Mouse (Mus musculus) thymus, postnatal 10 days (tissue): ENCODE data around the gene Adam17.

ENCODE experiments used
- DNase-seq, 2 experiments: peaks; one replicate each; pipeline ENCODE4 v3.0.0; 2021; ENCODE audit warnings: low spot score in 2 of 2

Adam17 gene

GRCm38 (mm10) chr12:21353681-21354080 is 19.8 kb downstream of the Adam17 start:
- DNase-seq, result no peak

DNA sequence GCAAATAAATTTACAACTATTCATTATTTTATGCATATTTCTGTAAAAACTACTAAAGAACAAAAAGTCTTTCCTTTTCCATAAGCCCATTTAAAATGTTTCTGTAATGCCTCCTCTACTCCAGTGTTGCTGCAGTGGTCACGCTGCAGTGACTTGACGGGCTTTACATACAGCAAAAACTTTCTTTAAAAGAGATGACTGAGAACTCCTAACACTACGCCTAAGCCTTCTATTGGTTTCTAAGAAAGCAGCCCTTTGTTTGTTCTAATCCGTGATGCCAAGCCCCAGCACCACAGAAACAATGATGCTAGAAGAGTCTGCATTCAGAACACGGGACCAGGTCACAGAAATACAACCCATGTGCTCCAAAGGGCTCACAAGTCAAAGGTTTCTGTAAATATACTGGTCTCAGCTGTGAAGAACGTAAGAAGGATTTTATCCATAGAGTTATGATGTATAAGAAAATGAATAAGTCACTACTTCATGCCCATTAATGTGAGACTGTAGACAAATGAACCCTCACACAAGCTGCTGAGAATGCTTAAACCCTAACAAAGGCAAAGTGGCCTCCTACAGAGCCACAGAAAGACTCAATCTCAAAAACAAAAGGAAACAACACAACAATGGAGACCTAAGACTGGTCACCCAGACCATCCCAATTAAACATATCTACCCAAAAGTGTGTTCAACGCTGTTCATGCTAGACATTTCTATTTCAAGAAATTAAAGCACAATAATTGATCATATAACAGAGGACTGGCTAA is 23.1 kb downstream of the Adam17 start:
- no peak for DNase-seq

DNA sequence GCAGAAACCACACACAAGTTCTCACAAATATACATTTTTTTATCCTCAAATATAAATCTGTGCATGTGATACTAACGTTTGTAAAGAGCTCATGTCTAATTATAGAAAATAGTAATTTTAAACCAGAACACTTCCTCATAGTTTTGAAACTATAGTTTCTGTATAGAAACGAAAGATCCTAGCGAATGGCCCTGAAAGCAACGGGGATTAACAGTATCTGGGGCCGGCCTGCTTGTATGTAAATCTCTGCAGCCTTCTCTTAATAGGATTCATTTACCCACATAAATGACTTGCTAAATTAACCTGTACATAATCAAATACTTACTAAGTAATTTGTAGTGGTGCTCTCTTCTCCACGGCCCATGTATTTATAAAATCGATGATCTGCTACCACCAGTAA is 26.5 kb downstream of the Adam17 start:
- no peak for DNase-seq

GRCm38 (mm10) chr12:21340674-21341073 is 32.8 kb downstream of the Adam17 start:
- no peak for DNase-seq

DNA sequence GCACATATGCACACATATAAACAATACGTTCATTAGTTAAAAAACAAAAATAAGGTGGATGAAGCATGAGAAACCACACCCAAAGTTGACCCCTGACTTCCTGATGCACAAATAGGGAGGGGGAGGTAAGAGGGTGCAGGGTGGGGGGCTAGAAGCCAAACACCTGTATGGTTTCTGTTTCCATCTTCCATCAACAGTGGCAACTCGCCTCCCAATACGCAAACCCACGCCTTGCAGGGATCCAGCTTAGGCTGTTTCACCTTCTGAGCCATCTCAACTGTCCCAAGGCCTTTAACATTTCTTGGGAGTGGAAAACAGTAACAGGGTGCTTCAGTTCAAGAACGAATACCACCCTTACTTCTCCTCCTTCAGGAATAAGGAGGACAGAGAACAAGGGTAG is 36.3 kb downstream of the Adam17 start:
- no peak for DNase-seq

DNA sequence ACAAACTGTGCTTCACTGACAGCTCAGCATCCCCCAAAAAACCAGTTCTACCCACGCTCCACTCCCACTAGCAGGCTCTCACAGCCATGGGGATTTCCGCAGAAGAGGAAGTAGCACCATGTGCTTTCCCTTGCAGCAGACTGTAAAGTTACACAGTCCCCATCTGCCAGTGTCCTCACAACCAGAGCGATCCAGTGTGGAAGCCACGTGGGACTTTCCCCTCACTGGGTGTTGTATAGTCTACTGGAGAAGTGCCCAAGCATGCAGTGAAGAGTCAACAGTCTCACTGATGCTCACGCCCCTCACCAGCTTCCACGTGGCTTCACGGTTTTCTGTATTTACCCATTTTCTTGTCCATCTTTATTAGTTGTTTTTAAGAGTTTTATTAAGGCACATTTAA is 37.6 kb downstream of the Adam17 start:
- DNase-seq, result no peak

DNA sequence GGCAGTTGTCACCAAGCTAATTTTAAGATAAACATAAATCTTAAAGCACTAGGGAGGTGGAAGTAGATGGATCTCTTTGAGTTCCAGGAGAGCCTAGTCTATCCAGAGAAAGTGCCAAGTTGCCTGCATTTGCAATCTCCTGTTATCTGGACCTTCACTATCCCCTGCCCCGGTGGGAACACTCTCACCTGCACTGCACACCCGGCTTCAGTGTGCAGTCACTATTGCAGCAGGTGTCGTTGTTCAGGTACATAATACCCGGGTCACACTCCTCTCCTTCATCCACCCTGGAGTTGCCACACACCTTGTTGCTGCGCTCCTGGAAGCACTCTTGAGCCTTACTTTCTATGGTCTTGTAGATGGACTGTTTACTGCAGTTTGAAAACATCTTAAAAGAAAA is 39.7 kb downstream of the Adam17 start:
- DNase-seq, result no peak

GRCm38 (mm10) chr12:21333021-21333420 is 40.4 kb downstream of the Adam17 start:
- no peak for DNase-seq

DNA sequence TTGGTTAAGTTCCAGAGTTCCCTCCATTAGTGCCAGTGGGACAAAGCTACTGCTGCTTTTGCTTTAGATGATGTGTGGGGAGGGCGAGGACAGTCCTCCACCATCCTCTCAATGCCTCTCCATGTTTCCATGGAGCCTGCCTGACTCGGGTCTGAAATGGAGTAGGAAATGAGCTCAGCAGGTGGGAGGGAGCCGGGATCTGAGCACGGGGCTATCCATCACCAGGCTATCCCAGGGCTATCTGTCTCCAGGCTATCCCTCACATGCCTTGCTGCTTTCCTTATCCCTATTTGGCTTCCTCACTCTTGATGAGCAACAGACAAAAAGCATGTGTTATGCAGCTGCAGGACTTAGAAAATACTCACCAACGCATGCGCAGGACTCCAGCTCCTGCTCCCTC is 41.7 kb downstream of the Adam17 start:
- no peak for DNase-seq

- DNase-seq, result no peak
Measured at GRCm38 (mm10) chr12:21330961-21331576, 42.4 kb downstream of the Adam17 start.

GRCm38 (mm10) chr12:21329661-21330400 is 43.6 kb downstream of the Adam17 start:
- DNase-seq, result no peak

- DNase-seq, result no peak
Measured at GRCm38 (mm10) chr12:21326325-21326724, 47.1 kb downstream of the Adam17 start.

DNA sequence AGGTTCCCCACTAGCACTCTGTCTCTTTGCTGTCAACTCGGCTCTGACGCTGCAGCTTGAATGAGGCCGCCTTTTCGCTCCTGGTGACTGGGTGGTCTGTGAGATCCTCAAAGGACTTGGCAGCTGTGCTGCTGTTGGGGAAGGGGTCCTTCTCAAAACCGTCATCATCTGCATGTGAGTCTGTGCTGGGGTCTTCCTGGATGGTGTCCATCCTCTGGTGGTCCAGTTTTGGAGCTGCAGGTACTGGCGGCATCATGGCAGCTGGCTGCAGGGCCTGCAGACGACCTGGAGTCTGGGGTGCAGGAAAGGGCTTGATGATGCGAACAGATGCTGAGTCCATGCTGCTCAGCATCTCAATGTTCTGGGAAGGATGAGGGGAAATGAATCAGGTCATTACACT is 48.2 kb downstream of the Adam17 start:
- no peak for DNase-seq

GRCm38 (mm10) chr12:21324101-21324500 is 49.3 kb downstream of the Adam17 start:
- DNase-seq, result no peak

DNA sequence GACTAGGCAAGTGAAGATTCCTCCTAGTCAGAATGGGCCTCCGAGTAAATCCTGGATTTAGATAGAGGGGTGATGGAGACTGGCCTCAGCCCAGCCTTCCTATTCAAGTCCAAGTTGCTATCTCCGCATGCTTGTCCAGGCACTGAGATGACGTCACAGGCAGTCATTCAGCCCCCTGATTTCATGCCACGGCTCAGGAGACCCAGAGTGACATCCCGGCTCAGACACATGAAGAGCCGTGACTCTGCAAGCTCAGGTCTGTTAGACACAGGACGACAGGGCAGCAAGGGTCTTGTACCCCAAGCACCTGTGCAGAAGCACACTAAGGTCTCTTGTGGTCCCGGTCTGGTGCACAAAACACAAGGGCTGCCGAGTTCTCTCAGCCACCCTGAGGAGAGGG is 50.6 kb downstream of the Adam17 start:
- DNase-seq, result no peak

- DNase-seq, result no peak
Measured at GRCm38 (mm10) chr12:21322296-21322695, 51.1 kb downstream of the Adam17 start.

GRCm38 (mm10) chr12:21321170-21321569 is 52.3 kb downstream of the Adam17 start:
- DNase-seq, result no peak

DNA sequence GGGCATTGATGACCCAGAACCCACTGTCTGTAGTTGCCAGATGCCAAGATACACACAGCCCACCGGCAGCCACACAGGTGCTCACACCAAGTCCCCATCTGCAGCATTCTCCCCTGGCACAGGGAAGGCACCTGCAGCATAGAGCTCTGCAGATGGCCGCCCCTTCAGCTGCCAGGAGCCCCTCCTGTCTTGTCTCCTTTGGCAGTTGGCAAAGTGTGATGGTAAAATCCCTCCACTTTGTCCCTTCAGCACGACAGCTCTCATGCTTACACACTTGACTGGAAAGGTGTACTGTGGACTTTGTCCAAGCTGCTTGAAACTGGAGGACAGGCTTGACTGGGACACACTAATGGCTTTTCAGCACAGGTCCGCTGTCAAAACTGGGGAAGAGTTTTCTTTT is 53.1 kb downstream of the Adam17 start:
- no peak for DNase-seq

DNA sequence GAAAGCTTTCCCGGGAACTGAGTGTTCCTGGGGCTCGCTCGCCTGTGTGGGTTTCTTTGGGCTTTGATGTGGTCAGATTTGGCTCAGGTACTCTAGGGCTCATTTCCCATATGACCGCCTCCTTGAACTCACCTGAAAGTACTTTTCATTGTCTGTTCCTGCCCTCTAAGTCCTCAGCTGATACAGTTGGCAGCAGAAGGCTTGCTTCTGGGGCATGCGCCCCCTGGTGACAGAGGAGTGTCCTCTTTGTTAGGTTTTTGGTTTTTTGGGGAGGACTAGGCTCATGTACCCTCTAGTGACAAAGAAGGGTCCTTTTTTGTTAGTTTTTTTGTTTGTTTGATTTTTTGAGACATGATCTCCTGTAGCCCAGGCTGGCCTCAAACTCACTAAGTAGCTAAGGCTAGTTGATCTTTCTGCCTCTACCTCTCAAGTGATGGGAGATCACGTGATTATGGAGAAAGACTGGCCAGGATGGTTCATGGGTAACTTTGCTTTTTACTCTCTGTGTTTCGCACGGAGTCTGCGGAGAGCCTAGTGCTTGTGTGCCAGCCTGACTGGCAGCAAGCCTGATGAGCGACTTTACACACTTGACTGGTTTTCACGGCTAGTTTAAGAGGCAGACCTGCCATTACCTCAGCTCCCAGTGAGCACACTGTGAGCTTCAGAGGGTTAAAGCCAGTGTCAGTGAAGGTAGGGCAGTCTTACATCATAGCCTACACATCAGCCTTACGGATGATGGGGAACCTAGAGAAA is 55.1 kb downstream of the Adam17 start:
- DNase-seq, result peak; percentile 72 to 87

DNA sequence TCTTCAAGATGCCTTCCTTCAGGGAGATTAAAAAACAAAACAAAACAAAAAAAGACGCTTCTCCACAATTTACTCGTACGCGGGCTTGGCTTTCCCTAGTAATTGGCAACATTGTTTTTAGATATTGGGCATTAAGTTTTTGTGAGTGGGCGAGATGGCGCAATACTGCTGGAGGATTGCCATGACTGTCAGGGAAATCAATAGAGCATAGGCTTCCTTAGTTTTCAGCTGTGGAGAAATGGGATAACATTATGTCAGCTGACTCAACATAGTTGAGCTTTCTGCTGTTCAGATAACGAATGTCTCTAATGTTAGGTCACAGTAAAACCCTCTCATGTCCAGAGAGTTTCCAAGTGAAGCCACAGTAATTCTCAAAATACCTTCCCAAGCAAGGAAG is 56.6 kb downstream of the Adam17 start:
- no peak for DNase-seq

- peak; percentile 83 to 90 for DNase-seq
Measured at GRCm38 (mm10) chr12:21315923-21316868, 57.2 kb downstream of the Adam17 start, which contains the start of gene Iah1. Gene Iah1, plus strand, starts transcription at chr12:21316389.
